Mouse (Mus musculus) c-Kit-positive CD71-positive TER-119-negative erythroid progenitor cells, embryonic 14.5 days (primary cell): ENCODE measurements around the gene Myo6.

Experiments used
- DNase-seq: peaks from one replicate; pipeline ENCODE4 v3.0.0-alpha.2; 2013; ENCODE audit warnings: low read depth

The Myo6 gene

DNA sequence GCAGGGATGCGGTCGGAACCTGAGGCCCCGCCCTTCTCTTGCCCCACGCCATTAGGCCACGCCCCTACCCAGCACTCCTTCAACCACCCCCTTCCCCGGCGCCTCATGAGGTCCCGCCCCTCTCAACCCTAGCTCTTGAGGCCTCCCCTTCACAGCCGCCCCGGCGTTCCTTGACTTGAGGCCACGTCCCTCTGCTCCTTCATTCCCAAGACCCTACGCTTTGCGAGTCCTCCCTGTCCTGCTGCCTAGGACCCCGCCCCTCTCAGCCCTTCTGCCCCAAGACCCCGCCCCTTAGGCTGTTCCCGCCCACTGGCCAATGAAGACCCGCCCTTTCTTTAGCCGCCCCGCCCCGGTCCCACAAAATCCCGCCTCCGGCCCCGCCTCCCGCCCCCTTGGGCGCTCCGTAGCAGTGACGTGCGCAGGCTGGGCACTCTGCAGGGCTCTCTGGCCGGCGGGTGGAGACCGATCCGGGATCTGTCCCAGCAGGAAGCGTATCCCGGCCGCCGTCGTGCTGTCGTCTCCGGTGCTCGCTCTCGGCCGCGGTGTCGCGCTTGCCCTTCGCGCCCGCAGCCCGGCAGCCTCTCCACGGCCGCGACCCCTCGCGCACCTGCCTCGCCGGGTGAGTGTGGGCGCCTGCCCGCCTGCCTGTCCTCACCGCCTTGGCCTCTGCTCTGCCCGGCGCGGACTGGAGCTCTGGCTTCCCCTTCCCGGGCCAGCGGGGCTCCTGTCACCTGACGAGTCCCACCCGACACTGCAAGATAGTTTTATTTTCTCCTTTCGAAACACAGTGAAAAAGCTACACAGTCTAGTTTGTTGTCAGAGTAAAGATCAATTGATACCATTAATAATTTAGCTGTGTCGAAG, at the start of gene Myo6:
Gene Myo6, plus strand, starts transcription at position 421 of the 864 bp plus-strand sequence.
- DNase-seq: peak; percentile 61

DNA sequence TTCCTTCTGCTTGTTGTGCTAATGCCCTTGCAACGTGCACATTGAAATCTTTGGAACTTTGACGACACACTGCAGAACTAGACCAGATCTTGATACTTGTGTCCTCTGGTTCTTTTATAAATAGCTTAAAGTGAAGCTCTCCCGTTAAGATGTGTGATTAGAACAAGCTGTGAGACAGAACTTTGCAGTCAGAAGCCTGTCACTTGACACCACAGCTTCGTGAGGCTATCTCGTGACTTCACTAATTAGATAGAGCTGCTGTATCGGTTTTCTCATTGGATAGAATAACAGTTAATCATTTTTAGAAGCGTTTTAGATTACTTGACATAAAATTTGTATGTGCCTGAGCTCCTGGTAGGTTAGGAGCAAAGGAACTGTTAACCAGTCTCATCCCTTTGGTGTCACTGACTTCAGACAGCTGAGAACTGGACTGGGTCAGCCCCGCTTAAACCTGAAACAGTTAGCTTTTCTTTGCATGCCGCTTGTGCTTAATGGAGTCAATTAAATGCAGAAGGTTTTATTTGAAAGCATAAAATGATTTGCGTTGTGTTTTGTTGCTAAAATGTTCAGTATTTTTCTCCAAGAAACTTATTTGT, 18.7 kb upstream of the Myo6 start:
- DNase-seq: no peak

DNA sequence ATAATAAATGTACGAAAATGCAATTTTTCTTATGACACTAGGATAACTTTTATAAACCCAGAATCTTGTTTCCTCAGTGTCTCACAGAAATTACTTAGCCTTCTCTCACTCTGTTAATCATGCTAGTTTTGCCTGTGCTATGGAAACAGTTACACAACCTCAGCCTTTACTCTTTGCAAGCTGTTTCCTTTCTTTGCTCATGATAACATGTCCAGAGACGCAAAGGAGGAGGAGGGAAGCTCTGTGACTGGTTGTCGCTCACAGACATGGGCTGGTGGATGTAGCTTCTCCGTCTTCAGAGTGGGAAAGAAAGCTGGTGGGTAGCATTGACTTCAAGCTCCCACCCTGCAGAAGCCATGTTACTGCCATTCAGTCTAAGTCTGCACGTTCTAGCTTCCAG, 15.2 kb upstream of the Myo6 start:
- DNase-seq: no peak

DNA sequence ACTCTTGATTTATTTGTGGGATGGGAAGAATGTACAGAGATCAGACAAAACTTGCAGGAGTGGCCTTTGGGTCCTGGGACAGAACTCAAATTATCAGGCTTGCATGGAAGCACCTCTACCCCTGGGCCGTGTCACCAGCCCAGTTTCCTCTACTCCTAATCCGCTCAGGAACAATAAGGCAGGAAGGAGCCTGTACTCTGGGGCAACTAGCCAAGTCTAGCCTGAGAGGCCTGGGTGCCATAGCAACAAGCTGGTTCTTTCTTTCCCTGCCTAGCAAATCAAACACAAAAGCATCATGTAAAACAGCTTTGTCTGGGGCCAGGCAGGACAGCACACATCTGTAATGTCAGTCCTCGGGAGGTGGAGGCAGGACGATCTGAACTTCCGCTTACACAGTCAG, 9.6 kb upstream of the Myo6 start:
- no peak for DNase-seq

DNA sequence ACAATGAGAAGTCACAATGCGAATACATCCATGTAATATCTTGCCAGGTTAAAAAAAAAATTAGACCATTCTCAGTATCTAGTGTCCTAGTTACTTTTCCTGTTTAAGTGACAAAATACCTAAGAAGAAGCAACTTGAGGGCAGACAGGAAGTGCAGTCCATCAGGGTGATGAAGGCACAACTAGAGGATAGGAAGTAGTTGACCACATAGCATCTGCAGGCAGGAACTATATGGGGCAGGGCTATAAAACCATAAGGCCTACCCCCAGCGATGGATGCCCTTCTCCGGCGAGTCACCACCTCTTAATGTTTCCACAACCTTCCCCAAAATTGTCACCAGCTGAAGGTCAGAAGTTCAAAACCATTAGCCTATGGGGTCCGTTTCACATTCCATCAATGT, 8.1 kb upstream of the Myo6 start:
- DNase-seq: no peak

DNA sequence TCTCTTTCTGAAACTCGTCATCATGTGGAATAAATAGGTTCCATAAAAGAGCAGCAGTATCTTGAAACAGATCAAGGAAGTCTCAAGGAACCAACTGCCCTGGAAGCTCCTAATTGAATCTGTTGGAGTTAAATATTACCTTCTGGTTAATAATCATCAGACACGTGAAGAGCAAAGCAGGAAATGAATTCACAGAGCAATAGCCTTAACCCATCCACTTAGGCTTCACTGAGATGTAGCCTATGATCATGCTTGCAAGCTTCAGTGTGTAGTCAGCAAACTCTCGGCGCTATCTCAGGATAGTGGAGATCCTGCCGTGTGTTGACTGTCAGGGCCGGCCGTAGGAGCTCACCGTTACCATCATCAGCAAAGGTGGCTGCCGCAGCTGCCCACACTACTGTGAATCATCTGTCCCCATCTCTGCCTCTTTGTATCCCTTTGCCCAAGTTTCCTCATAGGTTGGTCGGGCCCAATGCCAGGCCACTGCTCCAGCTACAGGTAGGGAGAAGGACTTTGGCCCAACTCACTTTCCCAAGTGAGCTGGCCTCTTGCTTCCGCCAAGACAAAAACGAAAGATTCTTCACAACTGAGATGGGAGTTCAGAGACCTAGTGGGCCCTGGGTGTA, 6.9 kb upstream of the Myo6 start:
- no peak for DNase-seq

DNA sequence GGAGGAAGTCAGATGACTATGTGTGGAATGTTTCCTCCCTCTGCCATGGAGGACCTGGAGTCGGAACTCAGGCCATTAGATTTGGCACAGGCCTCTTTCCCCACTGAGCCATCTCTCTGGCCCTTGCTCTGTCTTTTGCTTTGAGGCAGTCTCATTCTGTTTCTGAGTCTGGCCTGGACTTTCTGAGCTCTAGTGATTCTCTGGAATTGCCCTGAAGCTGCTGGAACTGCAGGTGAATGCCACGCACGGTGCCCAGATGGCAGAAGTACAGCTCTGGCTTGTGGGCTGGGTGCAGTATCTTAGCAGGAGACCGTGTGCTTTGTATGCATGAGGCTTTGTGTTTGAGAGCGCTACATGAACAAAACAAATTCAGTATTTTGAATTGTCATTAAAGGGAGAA, 5.9 kb upstream of the Myo6 start:
- DNase-seq: no peak

DNA sequence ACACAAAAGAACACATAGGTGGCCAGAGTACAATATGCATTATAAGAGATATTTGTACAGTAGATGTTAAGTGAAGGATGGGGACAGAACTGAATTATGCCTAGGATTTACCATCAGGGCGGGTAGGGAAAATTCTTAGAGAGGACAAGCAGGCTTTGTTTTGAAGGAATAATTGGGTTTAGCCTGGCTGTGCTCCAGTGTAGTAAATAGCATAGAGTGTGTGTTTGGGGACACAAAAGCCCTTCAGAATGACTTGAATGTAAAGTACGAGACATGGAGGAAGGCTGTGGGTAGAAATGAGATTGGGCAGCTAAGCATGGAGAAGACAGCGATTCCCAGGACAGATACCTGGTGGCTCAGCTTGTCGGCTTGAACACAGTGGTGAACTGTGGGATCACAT, 3.4 kb upstream of the Myo6 start:
- DNase-seq: no peak

DNA sequence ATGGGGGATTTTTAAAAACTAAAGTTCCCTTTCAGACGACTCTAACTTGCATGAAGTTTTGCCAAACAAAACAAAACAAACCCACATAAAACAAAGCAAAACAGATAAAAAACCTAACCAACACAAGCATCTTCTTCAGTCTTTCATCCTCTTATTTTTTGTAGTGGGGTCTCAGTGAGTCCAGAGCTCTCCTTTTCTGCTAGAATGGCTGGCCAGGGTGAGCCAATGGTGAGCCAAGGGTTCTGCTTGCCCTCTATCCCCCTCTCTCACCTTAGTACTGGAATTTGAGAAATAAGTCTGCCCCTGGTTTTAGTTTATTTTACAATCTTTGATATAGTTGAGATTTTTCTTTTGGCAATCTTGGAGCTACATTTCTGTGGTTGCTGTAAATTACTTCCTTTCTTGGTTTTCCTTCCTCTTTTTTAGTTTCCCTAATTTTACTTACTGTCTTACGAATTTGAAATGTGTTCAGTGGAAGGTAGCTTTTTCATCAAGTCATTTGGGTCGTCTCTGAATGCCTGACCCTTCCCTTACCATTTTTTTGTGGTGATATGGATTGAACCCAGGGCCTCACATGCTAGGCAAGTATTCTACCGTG, 1.6 kb upstream of the Myo6 start:
- no peak for DNase-seq

DNA sequence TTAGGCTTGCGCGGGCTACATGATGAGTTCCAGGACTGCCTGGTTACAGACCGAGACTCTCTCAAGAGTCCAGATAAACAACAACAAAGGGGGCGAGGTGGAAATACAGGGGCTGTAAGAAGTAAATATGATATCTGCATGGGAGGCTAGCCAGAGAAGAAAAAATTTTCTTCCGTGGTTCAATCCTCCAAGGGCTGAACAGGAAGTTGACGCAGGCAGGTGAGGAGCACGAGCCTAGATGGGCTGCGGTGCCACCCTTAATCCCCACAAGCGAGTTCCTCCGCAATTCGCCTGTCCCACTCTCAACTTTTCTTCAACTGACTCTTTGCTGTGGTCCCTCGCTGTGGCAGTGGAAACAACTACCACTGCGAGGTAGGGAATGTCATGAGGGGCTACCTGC, 640 bp upstream of the Myo6 start:
- DNase-seq: no peak

DNA sequence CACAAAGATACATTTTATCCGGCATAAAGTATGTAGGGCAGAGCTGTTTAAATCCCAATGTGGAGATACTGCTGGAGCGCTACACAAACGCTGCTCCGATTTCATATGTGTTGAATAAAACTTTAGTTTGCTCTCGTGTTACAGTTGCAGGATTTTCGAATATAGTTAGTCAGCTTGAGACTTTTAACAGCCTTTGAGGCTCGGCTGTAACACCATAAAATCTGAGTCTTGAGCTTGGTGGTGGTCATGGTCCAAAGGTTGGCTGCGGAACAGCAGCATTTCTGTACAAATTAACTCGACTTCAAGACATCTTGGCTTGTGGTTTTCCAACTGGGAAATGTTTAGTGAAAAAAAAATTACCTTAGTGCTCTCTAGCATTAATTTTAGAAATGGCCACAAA, 859 bp downstream of the Myo6 start:
- no peak for DNase-seq

DNA sequence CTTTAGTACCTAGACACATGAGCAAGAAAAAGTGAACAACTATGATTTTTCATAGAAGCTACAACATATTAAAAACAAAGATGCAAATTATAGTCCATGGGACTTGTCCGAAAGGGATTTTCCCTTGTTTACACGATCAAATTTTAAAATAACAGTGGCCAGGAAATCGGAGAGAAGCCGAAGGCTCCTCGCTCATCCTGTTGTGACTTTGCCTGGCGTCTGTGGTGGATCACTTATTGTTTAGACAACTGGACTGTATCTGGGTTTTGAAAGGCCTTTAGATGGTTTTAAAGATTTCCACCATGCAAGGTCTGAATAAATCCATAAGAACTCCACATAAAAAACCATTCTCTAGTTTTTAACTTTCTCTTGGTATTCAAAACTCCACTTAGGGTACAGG, 1.6 kb downstream of the Myo6 start:
- DNase-seq: no peak

DNA sequence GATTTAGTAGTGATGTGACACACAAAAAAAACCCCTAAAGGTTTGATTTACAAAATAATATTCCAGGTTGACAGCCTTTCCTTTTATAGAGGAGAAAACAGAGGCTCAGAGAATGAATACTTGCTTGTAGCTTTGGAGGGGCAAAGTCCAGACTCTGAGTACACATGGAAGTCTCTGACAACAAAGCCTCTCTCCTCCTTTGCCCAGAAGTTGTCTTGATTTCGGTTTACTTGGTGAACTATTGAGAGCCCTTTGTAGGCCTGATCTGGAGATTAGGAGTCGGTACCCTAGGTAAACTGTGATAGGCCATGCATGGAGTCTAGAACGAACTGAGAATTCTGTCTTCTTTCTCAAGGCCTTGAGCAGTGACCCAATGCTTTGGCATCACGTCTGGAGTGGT, 2.3 kb downstream of the Myo6 start:
- no peak for DNase-seq

DNA sequence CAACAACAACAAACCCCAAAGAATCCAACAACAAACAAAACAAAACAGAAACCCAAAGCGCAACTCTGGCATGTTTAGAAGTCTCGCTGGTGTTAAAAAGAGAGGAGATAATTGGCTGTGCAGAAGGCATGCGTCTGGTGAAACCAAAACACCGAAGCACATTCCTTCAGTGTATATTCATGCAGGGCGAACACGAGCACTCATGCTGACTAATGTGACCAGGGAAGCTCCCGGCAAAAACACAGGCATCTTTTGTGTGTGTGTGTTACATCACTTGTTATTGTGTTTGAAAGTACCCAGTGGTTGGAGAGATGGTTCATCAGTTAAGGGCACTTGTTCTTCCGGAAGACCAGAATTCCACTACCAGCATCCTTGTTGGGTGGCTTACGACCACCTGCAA, 4.7 kb downstream of the Myo6 start:
- DNase-seq: no peak

DNA sequence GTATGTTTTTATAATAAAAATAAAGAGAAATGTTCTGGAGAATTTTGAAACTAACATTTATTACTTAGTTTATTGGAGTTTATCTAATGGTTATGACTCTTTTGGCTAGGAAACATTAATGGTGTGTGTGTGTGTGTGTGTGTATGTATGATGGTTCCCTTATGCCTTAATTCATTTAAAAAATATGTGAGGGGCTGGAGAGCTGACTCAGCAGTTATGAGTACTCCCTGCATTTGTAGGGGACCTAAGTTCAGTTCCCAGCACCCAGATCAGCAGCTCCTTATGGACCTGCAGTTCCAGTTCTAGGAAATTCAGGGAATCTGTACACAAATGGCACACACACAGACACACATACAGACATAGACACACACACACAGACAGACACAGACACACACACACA, 6.4 kb downstream of the Myo6 start:
- DNase-seq: no peak

DNA sequence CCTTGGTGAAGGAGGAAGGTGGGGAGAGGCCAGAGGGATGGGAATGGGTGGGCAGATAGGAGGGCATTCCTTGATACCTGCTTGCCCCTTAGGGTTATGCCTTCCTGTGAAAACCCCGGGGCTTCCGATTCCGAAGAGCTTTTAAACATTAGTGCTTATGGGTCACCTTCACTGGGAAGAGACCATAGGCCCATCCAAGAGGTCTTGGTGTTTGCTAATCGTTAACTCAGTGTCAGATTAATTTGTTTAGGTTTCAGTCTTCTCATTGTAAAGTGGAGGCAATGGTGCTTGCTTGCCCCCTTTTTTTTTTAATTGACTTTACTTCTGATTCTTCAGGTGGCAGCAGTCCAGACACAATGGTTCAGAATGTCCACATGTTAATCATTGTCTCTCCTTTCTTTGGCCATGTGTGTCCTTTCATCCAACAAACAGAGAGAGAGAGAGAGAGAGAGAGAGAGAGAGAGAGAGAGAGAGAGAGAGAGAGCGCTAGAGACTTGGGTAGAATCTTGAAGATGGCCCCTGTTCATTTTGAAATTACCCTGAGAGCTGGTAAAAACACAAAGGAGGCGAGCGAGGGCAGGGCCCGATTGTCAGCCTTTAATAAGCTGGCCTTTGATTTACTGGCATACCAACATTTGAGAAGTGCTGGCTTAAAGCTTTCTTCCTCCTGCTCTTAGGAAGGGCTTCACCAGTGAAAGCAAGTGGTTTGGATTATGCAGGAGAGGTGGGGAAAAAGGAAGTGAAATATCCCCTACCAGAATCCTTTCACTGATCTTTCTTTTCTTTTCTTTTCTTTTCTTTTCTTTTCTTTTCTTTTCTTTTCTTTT, 7.8 kb downstream of the Myo6 start:
- no peak for DNase-seq

DNA sequence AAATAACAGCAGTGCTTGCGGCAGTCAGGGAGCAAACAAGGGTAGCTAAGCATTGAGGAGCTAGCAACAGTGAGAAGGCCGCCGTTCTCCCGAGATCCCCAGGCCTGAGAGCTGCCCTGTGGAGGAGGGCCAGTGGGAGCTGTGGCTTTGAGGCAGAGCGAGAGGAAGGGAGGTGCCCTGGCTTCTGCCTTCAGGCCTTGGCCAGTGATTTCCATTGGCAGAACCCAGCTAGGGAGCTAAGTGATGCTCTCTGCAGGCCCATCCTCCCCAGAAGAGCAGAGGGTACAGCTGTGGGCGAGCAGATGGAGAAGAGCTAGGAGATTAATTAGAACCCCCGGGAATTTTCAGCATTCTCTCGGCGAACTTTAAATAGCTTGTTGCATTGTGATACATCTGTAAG, 8.8 kb downstream of the Myo6 start:
- no peak for DNase-seq

DNA sequence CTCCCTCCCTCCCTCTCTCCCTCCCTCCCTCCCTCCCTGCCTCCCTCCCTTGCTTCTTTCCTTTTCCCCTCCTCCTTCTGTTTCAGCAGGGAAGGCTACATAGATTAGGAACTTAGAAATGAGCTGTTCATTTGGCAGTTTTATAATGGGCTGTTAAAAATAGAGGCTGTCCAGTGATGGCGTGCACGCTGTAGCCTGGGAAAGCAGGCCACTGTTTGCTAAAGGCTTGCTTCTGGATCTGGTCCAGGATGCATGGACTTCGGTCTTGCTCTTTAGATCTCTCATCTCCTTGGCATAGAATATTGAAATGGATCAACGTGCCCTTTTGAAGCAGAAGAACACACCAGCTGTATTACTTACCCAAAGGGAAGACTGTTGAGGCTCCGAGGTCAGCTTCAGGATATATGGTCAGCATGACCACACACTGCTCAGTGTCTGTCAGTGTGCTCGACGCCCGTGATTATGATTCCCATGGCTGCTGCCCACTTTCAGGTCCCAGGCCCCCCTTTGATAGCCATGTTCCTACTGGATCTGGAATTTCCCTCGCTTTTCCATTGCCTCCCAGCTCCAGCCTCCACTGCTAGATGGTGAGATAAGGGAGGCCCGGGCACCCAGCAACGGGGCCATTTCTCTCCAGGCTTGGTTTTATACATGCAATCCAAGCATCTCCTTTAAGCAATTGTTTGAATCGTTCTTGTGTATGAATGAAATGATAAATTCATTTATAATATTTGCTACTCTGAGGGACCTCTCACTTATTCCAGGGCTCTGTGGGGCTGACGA, 12.1 kb downstream of the Myo6 start:
- DNase-seq: no peak

DNA sequence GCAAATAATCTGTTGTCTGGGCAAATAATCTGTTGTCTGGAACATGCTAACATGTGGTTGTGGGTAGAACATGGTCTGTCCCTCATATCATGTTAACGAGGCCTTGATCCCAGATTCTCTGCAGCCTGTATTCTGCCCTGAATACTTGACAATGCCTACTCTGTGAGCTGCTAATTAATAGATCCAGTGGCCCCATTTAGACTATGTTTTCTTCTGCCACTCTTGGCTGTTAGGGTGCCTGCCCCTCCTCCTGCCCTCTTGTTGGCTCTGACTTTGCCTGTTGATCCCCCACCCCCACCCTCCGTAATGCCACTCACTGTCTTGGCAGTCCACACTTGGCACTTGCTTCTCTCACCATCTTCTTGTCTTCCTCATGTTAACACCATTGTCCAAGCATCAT, 13.8 kb downstream of the Myo6 start:
- DNase-seq: no peak

DNA sequence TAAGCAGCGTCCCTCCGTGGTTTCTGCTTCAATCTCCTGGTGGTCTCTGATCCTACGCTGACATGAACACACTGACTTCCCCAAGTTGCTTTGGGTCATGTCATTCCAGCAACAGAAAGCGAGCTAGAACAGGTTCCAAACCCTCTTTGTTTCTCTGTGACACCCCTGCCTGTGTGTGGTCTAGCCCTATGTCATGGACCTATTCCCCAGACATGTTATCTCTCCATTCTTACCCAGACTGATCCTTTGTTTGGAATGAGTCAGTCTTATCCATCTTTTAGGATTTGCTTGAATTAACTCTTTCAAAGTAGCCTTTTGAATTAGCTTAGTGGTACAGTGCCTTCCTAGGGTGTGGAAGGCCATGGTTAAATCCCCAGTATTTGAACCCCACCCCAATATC, 14.9 kb downstream of the Myo6 start:
- no peak for DNase-seq

DNA sequence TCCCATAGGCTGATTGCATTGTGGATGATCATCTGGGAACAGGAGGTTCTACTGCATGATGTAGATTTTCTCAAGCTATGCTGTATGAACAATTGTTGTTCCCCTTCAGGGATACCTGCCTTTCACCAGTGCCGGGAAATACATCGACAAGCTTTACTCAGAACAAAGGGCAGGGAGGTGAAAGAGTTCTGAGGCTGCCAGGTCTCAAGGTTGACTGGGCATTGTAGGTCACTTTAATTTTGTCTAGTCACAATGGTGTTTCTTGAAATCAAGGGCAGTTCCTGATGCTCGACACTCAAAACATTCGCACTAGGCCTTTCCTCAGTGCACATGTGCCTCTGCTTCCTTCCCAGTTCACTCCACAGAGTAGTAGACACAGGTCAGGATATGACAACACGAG, 15.9 kb downstream of the Myo6 start:
- DNase-seq: no peak
